Mouse (Mus musculus) cerebellum, postnatal 36 days (tissue): ENCODE data around the gene Rab36.
"Not testable (repeated sequence)": the region's sequence is repeated elsewhere in the genome, so short reads cannot be mapped to it uniquely, and the experiment has no call there.

ENCODE experiments used
- DNase-seq, 2 experiments: peaks; one replicate each; pipeline ENCODE4 v3.0.0; 2021 to 2022; ENCODE audit warnings: mixed read lengths in 2 of 2

Gene Rab36

DNA sequence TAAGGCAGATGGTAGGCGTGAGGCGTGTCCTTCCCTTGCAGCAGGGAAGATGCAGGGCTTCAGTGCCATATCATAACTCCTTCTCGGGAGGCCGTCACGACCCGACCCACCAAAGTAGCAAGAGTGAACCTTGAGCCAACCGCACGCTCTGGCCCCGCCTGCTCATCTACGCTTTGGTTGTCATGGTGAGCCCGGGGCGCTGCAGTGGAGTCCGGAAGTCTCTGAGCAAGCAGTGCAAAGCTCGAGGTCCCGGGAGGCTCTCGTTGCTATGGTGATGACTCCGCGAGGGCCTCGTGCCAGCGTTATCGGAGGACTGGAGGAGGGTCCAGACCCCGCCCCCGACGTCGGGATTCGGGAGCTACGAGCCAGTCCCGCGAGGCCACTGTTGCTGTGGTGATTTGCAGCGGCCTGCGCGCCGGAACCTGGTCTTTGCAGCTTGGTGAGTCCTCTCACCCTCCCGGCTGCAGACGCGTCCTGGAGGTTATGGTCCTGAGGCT, at the start of gene Rab36:
Gene Rab36 (plus strand): TSS at position 176 of the 497 bp plus-strand sequence.
- DNase-seq: peak; percentile 73 to 83

DNA sequence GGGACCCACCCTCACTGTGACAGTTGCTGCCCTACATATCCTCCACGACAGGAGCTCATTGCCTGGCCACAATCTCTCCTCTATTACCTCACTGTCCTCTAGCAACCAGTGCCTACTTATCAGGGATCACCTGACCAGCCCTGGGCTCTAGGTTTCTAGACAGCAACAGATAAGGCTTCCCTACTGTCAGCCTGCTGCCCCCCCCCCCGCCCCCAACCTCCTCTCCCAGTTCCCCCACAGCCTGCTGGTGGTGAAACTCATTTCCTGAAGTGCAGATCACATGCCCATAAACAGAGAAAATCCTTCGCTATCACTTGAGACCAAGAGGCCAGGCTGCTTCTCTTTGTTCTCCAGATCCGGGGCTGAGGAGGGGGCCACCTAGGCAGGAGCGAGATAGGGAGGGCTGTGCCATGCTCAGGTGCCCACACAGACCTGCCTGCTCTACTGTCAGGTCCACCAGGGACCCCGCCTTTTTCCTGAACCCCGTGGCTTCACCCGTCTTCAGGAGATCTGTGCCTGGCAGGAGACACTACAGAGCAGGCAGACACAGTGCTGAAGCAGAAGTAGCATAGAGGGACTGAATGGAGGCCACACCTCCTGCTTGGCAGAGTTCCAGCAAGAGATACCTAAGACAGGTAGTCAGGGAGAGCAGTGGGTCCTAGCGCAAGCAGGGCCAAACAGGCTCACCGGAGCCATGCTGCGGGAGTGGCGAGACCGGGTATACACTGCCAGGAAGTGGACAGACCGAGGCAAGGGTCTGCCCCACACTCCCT, 49.0 kb upstream of the Rab36 start:
- no peak for DNase-seq

DNA sequence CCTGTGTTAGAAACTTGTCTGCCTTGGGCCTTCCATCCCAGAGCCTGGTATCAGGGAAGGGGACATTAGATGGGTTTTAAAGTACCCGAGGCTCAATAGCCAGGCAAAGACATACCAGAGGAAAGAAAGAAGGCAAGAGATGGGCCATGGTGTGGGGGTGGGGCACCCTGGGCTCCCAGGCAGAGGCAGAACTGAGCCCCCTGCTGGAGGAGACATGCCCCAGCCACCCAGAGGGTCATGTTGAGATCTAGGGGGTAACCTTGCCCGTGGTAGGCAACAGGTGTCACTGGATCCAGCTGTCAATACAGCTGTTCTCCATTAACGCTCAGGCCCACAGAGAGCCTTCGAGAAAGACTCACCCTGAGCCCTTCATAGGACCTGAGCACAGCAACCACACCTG, 47.0 kb upstream of the Rab36 start:
- DNase-seq: no peak

DNA sequence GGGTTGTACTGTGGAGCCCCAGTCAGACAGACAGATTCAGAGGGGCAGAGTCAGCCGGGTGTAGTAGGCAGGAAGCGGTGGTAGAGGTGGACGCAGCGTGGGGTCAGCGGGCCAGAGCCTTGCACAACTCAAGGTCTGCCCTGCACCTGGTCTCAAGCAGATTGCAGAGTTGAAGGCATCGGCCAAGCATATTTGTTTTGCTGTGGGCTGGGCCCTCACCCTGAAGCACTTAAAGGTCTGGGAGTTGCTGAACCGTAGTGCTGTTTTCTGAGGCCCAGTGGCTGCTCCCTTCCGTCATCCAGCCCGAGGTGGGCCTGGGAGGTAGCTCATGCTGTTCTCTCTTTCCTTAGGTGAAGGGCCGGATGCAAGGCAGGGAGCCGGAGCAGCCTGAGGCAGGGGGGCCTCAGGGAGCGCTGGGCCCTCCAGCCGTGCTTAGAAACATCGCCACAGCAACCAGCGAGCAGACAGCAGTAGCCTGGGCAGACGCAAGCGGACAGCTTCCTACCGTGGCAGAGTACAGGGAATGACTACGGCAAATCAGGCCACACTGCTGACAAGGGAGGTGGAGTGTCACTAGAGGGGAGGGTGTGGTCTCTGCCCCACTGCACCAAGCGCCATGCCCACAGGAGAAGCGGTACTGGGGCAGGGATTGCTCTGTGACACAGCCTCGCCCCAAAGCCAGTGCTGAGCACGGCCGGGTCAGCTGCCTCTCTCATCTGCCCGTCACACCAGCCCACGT, 46.1 kb upstream of the Rab36 start:
- no peak for DNase-seq

DNA sequence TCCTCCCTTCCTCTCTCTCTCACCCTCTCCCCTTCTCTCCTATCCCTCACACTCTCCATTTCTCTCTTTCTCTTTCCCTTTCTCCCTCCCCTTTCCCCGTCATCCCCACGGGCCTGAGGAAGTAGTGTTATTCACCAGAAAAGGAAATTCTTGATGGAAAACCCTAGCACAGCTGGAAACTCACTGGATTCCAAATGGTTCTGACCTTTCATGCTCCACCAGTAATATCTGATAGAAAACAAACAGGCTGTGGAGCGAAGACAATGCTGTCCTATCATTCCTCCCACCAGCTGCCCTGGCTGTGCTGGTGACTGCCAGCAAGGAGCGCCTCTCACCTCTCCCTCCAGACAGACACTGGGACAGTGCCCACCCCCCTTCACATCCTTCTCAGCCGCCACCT, 42.0 kb upstream of the Rab36 start:
- DNase-seq: no peak

DNA sequence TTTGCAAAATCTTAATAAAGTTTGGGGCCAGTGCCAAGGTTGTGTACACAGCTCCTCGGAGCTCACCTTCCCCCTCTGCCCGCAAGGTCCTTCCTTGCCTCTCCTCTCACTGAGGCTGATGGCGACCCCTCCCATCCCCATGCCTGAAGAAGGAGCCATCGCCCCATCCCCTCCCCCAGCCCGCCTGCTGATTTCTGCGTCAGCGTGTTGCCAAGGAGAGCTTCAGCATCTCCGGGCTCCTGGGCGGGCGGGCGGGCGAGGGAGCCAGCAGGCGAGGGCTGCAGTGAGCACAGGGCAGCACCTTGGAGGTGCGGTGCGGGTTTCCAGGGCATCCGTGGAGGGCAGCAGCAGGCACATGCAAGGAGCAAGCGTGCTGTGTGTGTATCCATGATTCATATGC, 41.5 kb upstream of the Rab36 start:
- DNase-seq: no peak

DNA sequence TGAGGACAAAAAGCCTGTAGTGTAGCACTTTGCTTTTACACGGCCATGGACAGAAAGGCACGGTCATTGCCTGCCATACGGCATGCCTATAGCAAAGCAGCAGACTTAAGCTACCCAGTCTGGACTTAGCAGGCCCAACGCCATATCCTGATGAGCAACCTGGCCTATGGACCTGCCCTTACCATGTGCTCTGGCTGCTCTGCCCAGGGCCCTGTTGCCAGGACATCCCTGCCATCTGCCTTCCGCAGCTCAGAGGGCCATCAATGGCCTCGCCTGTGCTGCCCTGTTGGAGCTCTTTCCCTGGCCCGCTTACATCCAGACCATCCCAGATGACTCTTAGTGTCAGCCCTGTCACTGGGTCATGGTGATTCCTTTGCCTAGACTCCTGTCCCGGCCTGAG, 35.5 kb upstream of the Rab36 start:
- DNase-seq: peak; percentile 73 to 81

DNA sequence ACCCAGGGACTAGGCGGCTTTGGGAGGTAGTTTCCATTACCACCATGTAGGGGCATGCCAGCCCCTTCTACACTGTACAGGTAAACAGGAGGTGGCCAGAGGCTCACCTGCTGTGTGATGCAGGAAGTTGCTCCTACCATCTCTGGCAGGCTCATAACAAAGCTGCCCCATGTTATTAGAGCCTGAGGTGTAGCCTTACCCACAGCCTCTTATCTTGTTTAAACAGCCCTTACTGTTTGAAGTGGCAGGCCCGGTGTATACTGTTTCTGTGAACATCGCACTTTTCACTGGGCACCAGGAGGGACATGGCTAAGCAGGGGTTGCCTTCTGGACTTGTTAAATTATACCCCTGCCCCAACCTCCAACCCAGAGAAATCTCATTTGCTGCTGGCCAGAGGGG, 32.8 kb upstream of the Rab36 start:
- DNase-seq: no peak

DNA sequence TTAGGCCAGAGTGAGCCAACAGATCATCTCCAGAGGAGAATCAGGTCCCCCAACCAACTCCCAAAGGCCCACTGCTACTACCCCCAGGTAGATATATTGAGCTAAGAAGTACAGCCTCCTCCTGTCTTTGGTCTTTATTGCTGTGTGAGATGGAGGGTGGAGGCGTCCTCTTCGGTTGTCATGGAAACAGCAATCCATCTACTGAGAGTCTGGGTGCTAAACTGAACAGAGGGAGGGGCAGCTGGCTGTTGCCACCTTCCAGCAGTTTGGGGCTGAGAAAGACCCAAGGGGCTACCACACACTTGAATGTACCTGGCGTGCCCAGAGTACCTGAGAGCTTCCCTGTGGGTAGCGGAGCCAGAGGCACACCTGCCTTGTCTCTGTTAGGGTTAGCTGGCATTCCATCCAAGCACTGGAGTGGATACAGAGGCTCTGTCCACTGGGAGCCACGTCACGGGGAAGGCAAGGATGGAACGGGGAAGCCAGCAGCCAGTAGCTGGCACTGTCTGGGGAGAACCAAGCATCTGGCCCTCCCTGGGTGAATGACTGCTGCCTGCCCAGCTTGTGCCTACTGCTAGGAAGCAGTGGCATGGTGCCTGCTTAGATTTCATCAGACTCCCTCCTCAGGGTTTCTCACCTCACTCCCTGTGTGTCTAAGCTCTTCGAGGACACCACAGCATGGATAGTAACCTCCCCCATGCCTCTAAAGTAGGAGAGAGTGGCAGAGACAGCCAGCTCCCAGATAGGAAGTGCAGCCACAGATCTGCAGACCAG, 29.8 kb upstream of the Rab36 start:
- no peak for DNase-seq

DNA sequence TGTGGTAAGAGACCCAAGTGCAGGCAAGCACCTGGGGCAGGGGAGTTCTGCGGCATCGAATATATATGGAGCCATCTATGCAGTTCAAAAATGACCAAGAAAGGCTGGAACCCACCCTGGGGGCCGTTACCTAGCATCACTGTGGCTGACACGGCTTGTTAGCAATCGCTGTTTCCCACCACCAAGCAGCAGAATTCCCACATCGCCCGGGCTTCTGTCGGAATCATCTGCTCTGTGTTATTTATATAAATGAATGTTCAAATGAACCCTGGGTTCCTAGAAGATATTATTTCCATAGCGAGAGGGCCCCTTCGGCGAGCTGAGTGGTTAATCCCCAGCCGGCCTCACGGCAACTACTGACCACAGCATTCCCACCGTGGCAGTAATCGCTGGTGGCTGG, 26.2 kb upstream of the Rab36 start:
- DNase-seq: no peak

DNA sequence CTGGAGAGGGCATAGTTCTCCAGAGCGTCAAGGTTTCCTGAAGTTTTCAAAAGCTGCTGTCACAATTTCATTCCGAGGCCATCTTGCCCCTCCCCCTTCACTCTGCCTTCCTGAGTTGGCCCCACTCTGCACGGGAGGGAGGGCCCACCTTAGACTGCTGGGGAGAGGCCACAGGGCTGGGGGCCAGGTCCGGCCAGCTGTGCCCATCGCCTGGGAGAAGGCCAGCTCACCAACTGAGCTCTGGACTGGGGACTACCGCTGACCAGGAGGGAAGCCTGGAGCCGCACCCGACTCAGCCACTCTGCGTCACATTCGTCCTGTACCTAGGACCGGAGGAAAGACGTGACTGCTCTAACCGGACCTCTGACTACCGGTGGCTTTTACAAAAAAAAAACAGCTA, 21.4 kb upstream of the Rab36 start:
- no peak for DNase-seq

DNA sequence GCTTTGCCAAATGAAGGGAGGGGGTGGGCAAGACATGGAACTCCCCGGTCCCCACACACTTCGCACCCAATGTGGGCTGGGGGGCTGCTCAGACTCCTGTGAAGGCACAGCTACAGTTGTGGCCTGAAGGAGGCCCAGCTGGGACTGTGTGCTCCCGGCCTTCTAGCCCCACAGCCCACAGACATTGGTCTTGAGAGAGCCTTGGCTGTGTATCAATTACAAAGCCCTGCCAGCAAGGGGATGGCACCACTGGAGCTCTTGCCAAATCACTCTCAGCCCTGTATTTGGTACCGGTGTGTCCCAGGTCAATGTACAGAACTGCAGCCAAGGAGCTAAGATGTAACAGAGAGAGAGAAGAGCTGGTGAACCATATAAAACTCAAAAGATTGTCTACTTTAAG, 20.4 kb upstream of the Rab36 start:
- DNase-seq: no peak

DNA sequence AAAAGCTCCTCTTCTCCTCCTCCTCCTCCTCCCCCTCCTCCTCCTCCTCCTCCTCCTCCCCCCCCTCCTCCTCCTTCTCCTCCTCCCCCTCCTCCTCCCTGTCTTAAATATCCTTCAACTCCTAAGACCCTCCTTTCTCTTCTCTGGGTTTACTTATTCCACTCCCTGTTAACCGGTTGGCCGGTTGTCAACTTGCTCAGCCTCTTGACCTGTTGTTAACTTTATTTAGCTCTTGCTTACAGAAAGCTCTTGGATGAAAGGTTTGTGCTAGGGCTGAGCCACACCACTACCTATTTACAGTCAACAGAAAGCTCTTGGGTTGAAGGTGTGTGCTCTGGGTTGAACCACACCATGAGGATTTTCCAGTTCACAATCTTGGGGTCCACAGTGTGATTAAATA, 16.6 kb upstream of the Rab36 start:
- DNase-seq: no peak

DNA sequence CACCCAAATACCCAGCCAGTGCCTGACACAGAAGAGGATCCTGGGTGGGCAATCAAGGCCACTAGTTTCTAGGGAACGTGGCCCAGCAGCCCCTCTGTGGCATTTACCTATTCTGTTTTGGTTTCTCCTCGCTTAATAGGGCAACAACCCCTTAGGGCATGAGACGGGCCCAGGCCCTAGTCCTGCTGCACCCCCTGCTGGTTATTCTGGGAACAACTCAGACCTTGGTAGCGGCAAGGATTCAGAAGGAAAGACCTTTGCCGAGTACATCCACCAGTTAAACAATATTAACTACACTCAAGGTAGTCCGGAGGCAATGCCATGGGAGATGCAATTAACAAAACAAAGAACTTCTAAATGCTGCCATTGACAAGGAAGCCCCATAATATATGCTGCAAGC, 15.7 kb upstream of the Rab36 start:
- DNase-seq: peak; percentile 86 to 88

DNA sequence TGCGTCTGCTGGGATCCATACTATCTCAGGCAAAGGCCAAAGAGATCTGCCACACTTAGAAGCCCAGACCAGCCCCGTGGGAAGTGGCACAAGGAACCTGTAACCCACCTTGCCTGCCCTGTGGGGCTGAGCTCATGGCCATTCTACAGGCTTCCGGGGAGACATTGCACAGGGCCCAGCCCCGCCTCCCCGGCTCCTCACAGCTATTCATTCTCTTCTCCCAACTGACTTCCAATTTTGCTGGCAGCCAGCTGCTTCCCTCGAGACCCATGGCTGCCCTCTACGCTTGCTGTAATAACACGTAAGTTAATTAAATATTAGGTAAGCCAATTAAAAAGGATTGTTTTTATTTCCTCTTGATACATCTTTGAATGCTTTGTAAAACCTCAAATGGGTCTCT, 10.4 kb upstream of the Rab36 start:
- no peak for DNase-seq

DNA sequence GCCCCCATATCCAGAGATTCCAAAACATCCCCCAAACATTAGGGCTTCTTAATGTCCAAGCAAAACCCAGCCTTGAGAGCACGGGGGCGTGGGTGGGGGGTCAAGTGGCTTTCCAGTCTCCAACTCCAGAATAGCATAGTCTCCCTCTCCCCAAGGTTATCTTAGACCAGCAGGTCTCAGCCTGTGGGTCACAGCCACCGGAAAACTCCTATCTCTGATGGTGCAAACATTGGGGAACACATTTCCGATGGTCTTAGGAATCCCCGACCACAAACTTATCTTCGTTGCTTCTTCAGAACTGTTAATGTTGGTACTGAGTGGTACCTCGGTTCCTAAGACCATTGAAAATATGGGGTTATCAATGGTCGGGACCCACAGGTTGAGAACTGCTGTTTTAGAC, 8.1 kb upstream of the Rab36 start:
- no peak for DNase-seq

DNA sequence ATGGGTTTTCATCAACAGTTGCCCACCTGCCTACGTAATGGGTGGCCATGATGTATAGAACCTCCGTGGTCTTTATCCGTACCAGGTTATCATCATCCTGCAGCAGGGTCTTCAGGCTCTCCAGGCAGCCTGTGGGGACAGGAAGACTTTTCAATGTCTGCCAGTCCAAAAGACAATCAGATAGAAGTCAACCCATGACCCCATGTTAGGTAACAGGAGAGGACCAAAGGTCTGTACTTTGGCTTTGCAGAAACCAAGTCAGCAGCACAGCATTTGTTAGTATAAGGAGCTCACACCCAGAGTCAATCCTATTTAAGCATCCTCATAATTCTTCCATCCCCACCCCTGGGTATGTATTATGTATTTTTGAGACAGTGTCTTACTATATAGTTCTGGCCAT, 7.2 kb upstream of the Rab36 start:
- DNase-seq: no peak

DNA sequence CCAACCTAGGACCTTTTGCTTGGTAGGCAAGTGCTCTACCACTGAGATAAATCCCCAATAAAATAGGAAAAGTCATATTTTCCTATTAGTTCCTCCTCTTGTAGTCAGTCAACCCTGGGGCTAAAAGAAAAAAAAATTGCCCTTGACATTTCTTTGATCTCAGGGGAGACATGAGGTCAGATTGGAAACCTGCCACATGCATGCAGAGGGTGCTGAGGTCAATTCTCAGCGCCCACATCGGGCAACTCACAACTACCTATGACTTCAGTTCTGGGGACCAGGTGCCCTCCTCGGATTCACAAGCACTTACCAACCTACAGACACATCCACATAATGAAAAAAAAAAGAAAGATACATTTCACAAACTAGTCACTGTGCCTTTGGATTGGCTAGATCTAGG, 6.6 kb upstream of the Rab36 start:
- no peak for DNase-seq

DNA sequence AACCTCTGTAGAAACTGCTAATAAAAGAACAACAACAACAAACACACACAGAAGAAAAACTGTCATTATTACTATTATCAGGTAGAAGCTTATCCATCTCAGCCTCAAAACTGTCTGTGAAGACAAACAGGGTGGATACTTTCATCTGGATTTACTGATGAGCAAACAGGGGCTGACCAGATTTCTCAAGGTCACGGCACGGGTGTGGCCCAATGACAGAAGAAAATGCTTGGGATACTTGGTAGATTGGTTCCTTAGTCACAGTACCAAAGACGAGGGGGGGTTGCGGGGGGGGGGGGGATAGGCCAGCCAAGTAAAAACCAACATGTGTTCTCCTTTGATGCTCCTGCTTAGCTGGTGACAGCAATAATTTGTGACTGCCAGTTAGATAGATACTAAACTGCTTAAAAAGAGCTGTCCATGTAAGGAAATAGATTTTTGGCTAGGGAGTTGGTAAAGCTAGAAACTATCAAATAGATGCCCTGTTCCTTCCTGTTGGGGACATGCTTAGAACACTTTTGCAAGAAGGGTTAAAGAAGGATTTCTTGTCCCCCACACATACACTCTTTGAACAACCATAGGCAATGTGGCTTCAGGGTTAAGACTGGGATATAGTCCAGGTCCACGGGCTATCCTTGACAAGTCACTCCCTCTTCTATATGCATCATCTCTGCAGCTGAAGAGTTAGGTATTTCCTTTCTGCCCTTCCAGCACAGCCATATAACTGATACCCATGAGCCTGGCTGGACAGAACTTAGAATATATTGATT, 5.3 kb upstream of the Rab36 start:
- no peak for DNase-seq

DNA sequence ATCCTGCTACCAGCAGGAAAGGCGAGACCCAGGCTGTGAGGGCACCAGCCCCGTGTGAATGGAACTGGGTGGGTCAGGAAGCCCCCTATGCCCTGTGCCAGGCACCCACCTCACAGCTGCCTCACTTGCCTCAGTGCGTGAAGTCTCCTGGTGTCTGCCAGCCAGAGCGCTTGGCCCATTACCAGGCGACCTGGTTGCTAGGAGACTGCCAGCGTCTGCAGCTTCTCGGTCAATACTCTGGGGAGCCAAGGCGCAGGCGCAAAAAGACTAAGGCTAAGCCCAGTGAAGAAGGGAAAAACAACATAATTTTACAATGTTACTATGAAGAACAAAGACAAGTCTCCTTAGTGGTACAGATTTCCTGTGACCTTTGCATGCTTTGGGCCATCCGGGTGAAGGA, 4.5 kb upstream of the Rab36 start, which contains the start of gene Rsph14:
Gene Rsph14 (minus strand): TSS at position 192 of the 400 bp plus-strand sequence.
- DNase-seq: peak; percentile 62 to 68

DNA sequence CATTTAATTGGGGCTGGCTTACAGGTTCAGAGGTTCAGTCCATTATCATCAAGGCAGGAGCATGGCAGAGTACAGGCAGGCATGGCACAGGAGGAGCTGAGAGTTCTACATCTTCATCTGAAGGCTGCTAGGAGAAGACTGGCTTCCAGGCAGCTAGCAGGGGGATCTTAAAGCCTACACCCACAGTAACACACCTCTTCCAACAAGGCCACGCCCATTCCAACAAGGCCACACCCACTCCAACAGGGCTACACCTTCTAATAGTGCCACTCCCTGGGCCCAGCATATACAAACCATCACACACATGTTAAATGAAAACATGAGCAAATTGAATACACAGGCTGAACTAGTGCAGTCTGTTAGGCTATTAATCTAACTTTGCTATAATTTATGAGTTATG, 5.2 kb downstream of the Rab36 start:
- DNase-seq: not testable (repeated sequence)

DNA sequence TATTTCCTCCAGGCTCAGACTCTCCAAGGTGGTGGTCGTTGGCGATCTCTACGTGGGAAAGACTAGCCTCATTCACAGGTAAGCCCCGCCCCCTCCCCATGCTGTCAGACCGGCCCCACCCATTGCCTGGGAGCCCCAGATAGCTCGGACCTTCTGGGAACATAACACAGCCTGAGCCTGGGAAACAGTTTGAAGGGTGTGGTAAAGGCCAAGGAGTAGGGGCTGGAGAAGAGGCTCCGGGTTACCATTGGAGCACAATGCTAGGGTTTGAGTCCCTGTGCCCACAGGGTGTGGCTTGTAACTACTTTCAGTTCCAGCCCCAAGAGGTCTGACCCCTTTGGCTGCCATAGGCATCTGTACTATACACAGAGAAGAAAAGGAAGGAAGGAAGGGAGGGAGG, 7.6 kb downstream of the Rab36 start:
- no peak for DNase-seq

DNA sequence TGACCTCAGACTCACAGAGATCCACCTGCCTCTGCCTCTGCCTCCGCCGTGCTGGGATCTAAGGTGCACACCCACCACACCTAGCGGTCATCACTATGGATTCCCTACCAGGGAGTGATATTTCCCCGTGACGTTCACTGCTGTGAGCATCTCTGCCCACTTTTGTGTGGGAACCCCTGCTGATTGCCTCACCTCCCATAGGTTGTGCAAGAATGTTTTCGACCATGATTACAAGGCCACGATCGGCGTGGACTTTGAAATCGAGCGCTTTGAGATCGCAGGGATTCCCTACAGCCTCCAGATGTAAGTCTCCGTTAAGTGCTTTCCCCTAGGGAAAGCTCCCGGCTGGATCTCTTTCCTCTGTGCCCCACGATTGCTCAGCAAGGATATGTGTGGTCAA, 9.0 kb downstream of the Rab36 start:
- DNase-seq: no peak
